Mouse (Mus musculus) embryo, embryonic 11.5 days (tissue): ENCODE measurements around the gene Dnmt1.

Experiments used
- DNase-seq: peaks from one replicate; pipeline ENCODE4 v3.0.0-alpha.2; 2012; ENCODE audit warnings: low read depth, low spot score

Gene Dnmt1

GRCm38 (mm10) chr9:20943396-20943795 is 16.3 kb downstream of the Dnmt1 start:
- DNase-seq, result no peak

- no peak for DNase-seq
These were observed 36.4 kb downstream of the Dnmt1 start for GRCm38 (mm10) chr9:20923258-20923657.

GRCm38 (mm10) chr9:20916160-20916559 is 43.5 kb downstream of the Dnmt1 start:
- DNase-seq, result no peak

GRCm38 (mm10) chr9:20909948-20910347 is 49.7 kb downstream of the Dnmt1 start:
- DNase-seq, result no peak

- no peak for DNase-seq
These were observed 57.6 kb downstream of the Dnmt1 start for GRCm38 (mm10) chr9:20902174-20902491.

- no peak for DNase-seq
These were observed 58.1 kb downstream of the Dnmt1 start for GRCm38 (mm10) chr9:20901466-20902173.

- DNase-seq, result peak; percentile 67
These were observed 61.1 kb downstream of the Dnmt1 start, which contains the start of gene Eif3g for GRCm38 (mm10) chr9:20898511-20899073. Gene Eif3g, minus strand, starts transcription at chr9:20898623.

- no peak for DNase-seq
These were observed 61.8 kb downstream of the Dnmt1 start for GRCm38 (mm10) chr9:20897736-20898510.

- DNase-seq, result no peak
These were observed 64.3 kb downstream of the Dnmt1 start for GRCm38 (mm10) chr9:20895382-20895781.

GRCm38 (mm10) chr9:20894629-20895028 is 65.1 kb downstream of the Dnmt1 start:
- DNase-seq, result no peak

GRCm38 (mm10) chr9:20893590-20894343 is 65.9 kb downstream of the Dnmt1 start:
- DNase-seq, result no peak

GRCm38 (mm10) chr9:20893069-20893468 is 66.6 kb downstream of the Dnmt1 start:
- DNase-seq, result no peak

GRCm38 (mm10) chr9:20892104-20892653 is 67.5 kb downstream of the Dnmt1 start:
- no peak for DNase-seq

- no peak for DNase-seq
These were observed 68.2 kb downstream of the Dnmt1 start for GRCm38 (mm10) chr9:20891339-20892103.

- DNase-seq, result no peak
These were observed 69.3 kb downstream of the Dnmt1 start for GRCm38 (mm10) chr9:20890411-20890810.

GRCm38 (mm10) chr9:20889185-20890141 is 70.2 kb downstream of the Dnmt1 start:
- no peak for DNase-seq

GRCm38 (mm10) chr9:20888386-20888765 is 71.3 kb downstream of the Dnmt1 start:
- DNase-seq, result no peak

- peak; percentile 94 for DNase-seq
These were observed 71.8 kb downstream of the Dnmt1 start, which contains the start of gene Ppan for GRCm38 (mm10) chr9:20887704-20888385. Gene Ppan, plus strand, starts transcription at chr9:20888175.

- DNase-seq, result no peak
These were observed 72.5 kb downstream of the Dnmt1 start for GRCm38 (mm10) chr9:20887191-20887590.
